Mouse (Mus musculus) cortical plate, adult 2 months (tissue): ENCODE measurements around the gene Sprn. TPM values are rescaled to one million over a fixed set of nuclear protein-coding genes. Genes with fewer than 3 reads are reported as not detected.
A peak's percentile ranks its signal among the peaks of the same experiment; 100 is the strongest.

ENCODE experiments used
- H3K27ac ChIP-seq: fragments of 200-500 bp; 2 replicates; pipeline ENCODE4 v1.5.1; 2012; ENCODE audit warnings: low read length, control low read depth, inconsistent platforms; ENCODE audit not compliant: insufficient read depth
- H3K4me1 ChIP-seq: fragments of 200-500 bp; 2 replicates; pipeline ENCODE4 v1.6.1; 2011; ENCODE audit warnings: low read length; ENCODE audit not compliant: control insufficient read depth, insufficient read depth
- H3K4me3 ChIP-seq: fragments of 200-500 bp; 2 replicates; pipeline ENCODE4 v1.5.1; 2011; ENCODE audit warnings: mild to moderate bottlenecking, low read length, control low read depth; ENCODE audit not compliant: insufficient read depth
- CTCF ChIP-seq: fragments of 200-500 bp; IDR thresholded peaks from 2 replicates; pipeline ENCODE4 v1.5.1; 2011; ENCODE audit warnings: mild to moderate bottlenecking, control low read depth, low read length; ENCODE audit not compliant: insufficient read depth; ENCODE audit errors: extremely low read depth
- POLR2A ChIP-seq: fragments of 200-500 bp; IDR thresholded peaks from 2 replicates; pipeline ENCODE4 v1.6.1; 2011; ENCODE audit warnings: mild to moderate bottlenecking, low read length, control low read depth; ENCODE audit not compliant: insufficient read depth; ENCODE audit errors: extremely low read depth
- polyA plus RNA-seq: library from polyadenylated mRNA; depleted of rRNA; stranded (reverse); fragments of >200 nt; gene quantifications from 2 replicates; pipeline ENCODE4 v1.2.3, GENCODE M21; 2012; rRNA removed

Sprn gene
- polyA plus RNA-seq, 1 experiment: 128 TPM

DNA sequence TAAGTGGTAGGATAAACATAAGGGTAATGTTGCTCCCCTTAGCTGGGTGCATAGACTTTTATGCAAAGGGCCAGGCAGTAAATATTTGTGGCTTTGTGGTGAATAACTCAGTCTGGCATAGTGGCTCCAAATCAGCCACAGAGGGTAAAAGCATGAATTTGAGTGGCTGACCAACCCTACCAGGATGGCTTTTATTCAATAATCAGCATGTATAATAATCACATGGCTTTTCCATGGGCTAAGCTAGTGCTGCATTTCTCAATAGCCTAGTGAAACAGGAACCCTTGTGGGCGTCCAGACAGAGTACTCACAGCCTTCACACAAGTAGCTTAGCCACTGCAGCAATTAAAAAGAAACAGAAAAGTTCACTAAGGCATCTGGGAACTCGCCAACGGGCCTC lies 42.7 kb downstream of the Sprn start:
- no peak overlapping the region for H3K27ac ChIP-seq
- H3K4me1 ChIP-seq: no peaks in the 10 kb centered on the region
- H3K4me3 ChIP-seq: no peak overlapping the region
- TF ChIP-seq POLR2A (no peak), CTCF (no peak)

DNA sequence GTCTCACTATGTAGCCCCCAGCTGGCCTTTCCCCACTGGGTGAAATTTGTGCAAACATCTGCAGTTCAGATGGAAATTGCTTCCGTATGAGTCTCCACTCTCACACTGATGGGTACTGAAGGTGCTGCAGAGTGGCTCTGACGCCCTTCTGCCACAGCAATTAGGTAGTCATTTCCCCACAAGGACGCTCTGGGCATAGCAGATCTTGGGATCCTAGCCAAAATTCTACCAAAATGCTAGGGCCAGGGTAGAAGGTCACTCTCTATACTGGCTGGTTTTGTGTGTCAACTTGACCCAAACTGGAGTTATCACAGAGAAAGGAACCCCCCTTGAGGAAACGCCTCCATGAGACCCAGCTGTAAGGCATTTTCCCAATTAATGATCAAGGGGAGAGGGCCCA lies 50.7 kb downstream of the Sprn start:
- Histone ChIP-seq H3K4me3 (no peak overlapping the region), H3K27ac (no peak overlapping the region), H3K4me1 (0 out of 2 replicates have a peak, but pooled peaks cover 1% of the 10 kb centered on the region)
- TF ChIP-seq CTCF: no peak

DNA sequence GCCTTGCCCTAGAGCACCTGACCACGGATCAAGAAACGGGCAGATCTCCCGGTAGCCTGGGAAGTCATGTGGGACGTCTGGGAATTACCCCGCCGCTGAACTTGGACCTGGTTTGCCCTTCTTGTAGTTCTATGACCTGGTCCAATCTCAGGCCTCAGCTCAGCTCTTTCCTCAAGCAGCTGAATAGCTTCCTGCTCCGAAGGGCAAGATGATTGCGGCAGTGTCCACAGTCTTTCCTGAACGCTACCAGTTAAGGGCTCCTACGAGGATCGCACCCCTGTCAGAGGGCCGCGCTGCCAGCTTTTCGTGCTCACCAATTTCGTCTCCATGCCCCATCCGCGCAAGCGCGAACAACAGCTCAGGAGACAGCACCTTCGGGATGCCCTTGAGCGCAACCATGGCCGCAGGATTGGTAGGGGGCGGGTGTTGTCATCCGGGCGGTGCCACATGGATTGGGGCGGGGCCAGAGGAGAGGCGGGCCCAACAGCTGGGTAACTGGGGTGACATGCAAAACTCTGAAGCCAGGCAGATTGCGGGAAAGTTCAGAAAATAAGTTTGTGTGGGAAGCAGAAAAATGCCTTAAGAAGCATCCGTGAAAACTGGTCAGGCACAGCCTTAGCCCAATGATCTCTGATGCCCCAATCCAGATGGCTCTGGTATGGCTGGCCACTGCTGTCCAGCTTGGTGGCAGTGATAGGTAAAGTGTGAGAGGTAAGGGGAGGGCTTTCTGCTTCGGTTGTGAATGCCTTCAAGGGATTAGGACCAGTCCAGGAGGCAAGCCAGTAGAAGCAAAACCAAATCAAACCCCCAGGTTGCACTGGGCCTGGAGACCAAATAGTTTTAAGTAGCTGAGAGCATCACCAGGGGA lies 52.5 kb downstream of the Sprn start, which contains the start of gene Fuom:
Gene Fuom, minus strand, starts transcription at position 449 of the 868 bp plus-strand sequence.
- TF ChIP-seq POLR2A (peak; percentile 80), CTCF (no peak)
- peak within 1 kb of the TSS; percentile 54 for H3K4me3 ChIP-seq
- H3K4me1 ChIP-seq: 0 out of 2 replicates have a peak, but pooled peaks cover 1% of the 10 kb centered on the region
- peak within 1 kb of the TSS; percentile 23 for H3K27ac ChIP-seq

DNA sequence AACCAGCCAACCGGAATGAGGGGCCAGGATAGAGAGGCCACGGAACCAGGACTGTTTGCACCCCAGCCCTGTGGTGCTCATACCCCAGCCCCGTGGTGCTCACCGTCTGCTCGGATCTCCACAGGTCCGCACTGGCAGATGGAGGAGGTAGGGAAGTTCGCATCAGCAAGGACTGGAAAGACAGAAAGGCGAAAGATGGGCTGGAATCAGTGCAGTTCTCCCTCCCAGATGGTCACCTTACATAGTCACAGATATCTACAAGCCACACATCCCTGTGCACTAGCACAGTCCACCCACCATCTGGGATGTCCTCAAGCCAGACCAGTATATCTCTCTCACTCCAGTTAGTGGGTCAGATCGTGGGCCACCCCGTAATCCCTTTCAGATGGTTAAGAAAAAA lies 53.2 kb downstream of the Sprn start:
- TF ChIP-seq POLR2A: no peak
- no peak for TF ChIP-seq CTCF
- no peak overlapping the region for H3K27ac ChIP-seq
- H3K4me3 ChIP-seq: peak overlapping the region; percentile 54
- 0 out of 2 replicates have a peak, but pooled peaks cover 1% of the 10 kb centered on the region for H3K4me1 ChIP-seq

Other genes starting within 250 kb of the Sprn start
- 0.08 TPM in 1 of 2 replicates, not detected in the other for gene Utf1, start 211.1 kb downstream of the Sprn start, polyA plus RNA-seq
- 1.3 and 1.8 TPM in 2 replicates for gene 6430531B16Rik, start 176.1 kb downstream of the Sprn start, polyA plus RNA-seq
- gene Adam8, start 162.3 kb downstream of the Sprn start, polyA plus RNA-seq: 6.2 and 6.5 TPM in 2 replicates
- 73.0 and 81.0 TPM in 2 replicates for gene Zfp511, start 118.5 kb downstream of the Sprn start, polyA plus RNA-seq
- 49.3 and 51.8 TPM in 2 replicates for gene Tubgcp2, start 118.2 kb downstream of the Sprn start, polyA plus RNA-seq
- gene Msx3, start 105.8 kb downstream of the Sprn start, polyA plus RNA-seq: 0.09 and 0.13 TPM in 2 replicates
- 393 and 394 TPM in 2 replicates for gene Caly, start 72.3 kb downstream of the Sprn start, polyA plus RNA-seq
- not detected in 2 replicates for gene Prap1, start 61.5 kb downstream of the Sprn start, polyA plus RNA-seq
- gene Fuom, start 52.4 kb downstream of the Sprn start, polyA plus RNA-seq: 89.7 and 95.9 TPM in 2 replicates
- gene Paox, start 39.1 kb downstream of the Sprn start, polyA plus RNA-seq: 4.8 and 5.1 TPM in 2 replicates
- 67.2 and 68.9 TPM in 2 replicates for gene Echs1, start 38.4 kb downstream of the Sprn start, polyA plus RNA-seq
- 43.4 and 45.9 TPM in 2 replicates for gene Mtg1, start 17.3 kb downstream of the Sprn start, polyA plus RNA-seq
- not detected in 2 replicates for gene Olfr522, start 9.9 kb upstream of the Sprn start, polyA plus RNA-seq
- 0.06 TPM in 1 of 2 replicates, not detected in the other for gene Olfr523, start 18.3 kb upstream of the Sprn start, polyA plus RNA-seq
- not detected in 2 replicates for gene Olfr524, start 51.1 kb upstream of the Sprn start, polyA plus RNA-seq
- 0.13 and 0.34 TPM in 2 replicates for gene Cd163l1, start 63.4 kb upstream of the Sprn start, polyA plus RNA-seq
- not detected in 2 replicates for gene 5830411N06Rik, start 92.4 kb upstream of the Sprn start, polyA plus RNA-seq
- gene Olfr525, start 166.0 kb upstream of the Sprn start, polyA plus RNA-seq: not detected in 2 replicates
- gene Olfr527, start 179.1 kb upstream of the Sprn start, polyA plus RNA-seq: not detected in 2 replicates
- not detected in 2 replicates for gene Olfr60, start 206.8 kb upstream of the Sprn start, polyA plus RNA-seq
- not detected in 2 replicates for gene Olfr530, start 221.5 kb upstream of the Sprn start, polyA plus RNA-seq
- gene Olfr531, start 248.0 kb upstream of the Sprn start, polyA plus RNA-seq: not detected in 2 replicates